Mouse (Mus musculus): ENCODE data around the gene Wdr17.
A peak's percentile ranks its signal among the peaks of the same experiment; 100 is the strongest.

Wdr17 gene

DNA sequence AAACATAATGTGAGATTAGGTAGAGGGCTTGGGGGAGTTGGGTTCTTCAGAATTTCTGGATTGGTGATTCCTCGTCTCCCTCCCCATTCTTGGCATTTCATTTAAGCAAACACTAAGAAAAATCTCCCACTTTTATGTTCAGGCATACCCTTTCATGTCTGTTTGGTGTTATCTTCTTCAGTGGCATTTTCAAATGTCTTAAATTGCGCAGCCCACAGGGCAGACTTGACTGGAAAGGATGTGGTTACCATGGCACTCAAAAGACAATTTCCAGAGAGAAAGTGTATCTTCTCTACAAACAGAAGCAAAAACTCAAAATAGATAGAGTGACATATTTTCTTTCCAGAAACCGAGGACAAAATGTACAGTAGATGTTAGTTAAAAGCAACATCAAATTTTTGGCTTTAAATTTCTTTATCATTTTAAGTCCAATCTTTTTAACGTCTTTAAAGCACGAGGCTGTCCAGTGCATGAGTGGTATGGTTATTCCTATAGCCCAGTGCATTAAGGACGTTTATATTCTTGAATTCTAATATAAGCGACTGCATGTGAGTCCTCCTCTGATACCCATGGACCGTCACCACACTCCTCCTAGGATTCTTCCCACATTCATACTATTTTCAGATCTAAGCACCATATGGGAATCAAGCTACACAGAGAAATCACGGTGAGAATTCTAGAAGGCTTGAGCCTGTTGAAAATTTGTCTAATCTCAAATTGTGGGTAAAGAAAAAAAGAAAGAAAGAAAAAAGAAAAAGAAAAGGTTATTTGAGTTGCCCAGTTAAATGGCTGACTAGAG, at the start of gene Wdr17:
Gene Wdr17 (minus strand): TSS at position 198 of the 799 bp plus-strand sequence.
- peak; percentile 42 to 54 for DNase-seq (ENCODE audit: low spot score in 2 of 2)

DNA sequence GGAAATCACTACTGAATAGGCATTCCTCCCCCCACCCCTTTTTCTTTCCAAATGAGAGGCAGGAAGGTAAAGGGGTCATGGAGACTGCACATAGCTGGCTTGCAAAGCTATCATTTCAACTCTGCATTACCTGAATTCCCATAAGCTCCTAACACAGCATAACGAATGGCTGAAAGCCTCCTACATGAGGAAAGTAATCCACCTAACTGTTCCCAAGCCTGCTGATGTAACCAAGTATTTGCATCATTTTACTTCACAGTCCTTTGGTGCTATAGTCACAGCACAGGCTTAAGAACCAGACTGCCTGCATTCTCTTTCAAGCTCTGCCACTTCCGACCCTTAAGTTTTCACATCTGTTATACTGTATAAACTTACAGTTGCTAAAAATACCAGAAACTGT, 45.3 kb upstream of the Wdr17 start:
- no peak for DNase-seq (ENCODE audit: low spot score in 2 of 2)

DNA sequence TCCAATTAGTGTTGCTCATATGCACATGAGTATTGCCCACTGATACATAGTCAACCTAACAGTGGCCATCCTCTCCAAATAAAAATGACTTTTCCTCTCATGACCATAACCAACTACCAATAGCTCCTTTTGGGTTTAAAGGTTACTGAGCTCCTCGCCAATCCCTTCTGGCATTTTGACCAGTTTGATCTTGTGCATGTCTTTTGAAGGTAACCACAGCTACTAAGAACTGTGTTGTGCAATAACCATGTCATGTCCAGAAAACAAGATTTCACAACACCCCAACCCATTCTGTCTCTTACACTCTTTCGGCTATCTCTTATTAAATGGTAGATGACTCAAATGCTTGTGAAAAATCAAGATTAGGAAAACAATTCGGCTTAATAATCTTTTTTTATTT, 38.0 kb upstream of the Wdr17 start:
- DNase-seq (ENCODE audit: low spot score in 2 of 2): no peak

DNA sequence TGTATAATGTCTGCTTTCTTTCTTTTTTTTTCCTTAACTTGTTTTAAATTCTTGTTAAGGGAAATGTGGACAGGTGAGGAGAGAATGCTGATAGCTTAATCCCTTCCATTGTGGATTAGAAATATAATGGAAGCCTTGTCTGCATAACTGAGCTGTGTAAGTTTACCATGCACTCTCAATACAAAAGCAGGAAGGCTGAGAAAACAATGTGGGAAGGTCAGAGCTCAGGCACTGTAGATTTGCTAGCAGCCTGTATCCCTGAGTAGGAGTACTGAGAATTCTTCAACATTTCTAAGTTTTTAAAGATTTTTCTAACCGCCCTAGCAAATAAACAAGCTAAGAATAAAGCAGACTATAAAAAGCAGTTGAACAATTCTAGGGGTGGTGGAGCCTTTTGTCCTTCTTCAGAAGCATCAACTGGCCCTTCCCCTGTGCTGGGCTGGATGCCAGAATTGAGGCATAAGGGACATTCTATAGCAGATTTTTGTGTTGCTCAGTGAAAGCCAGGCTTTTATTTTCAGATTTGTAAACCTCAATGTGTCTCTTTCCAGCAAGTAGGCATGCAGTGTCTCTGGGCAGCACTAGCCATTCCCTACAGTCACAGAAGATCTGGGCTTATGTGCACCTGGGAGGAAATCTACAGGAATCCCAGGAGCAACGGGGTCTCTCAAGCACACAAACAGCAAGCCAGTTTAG, 35.3 kb upstream of the Wdr17 start:
- DNase-seq (ENCODE audit: low spot score in 2 of 2): peak; percentile 38 to 49

DNA sequence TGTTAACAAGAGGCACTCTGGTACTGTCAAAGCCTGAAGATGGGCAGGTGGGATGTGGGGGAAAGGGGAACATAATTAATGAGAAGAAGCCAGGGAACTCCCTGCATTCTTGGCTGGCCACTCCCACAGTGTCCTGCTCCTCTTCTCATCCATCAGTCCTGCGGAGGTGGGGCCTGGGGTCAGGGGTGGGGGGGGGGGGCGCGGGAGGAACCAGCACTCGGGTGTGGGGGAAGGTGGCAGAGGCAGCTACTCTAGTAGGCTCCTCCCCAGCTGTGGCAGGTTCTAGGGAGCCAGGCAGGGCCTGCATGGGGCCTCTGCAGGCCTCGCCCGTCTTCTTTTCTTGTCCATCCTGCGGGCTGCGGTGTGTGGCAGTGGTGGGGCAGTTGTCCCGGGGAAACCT, 30.7 kb upstream of the Wdr17 start:
- no peak for DNase-seq (ENCODE audit: low spot score in 2 of 2)

DNA sequence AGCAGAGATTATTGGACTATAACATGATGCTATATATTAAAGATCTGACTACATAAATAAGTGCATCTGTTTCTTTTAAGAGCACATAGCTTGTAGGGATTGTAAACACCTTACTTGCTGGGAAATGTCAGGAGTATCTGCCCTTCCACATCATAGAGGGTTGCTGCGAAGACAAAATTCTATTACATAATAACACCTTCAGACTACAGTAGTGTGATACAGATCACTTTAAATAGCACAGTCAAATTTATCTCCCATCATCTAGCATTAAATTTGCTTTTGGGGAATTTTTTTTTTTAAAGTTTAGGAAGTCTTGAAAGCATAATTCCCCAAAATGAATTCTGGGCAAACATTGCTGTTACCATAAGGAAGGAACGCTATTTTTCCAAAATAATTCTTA, 25.9 kb upstream of the Wdr17 start:
- DNase-seq (ENCODE audit: low spot score in 2 of 2): no peak

DNA sequence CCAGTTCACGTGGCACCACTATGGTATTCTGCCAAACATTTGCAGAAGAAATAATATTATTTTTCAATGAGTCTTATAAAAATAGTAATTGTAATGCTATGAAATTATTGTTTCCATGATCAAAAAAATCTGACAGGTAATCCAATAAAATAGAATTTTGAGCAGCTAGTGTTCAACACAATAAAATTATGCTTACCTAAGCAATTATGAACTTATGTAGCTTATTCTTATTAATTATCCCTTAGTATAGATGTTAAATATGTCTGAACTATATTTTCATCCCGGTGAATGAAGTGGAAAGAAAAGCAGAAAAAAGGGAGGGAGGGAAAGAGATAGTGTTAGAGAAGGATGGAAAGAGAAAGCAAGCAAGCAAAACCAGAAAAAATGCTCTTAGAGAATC, 12.5 kb upstream of the Wdr17 start:
- DNase-seq (ENCODE audit: low spot score in 2 of 2): no peak

DNA sequence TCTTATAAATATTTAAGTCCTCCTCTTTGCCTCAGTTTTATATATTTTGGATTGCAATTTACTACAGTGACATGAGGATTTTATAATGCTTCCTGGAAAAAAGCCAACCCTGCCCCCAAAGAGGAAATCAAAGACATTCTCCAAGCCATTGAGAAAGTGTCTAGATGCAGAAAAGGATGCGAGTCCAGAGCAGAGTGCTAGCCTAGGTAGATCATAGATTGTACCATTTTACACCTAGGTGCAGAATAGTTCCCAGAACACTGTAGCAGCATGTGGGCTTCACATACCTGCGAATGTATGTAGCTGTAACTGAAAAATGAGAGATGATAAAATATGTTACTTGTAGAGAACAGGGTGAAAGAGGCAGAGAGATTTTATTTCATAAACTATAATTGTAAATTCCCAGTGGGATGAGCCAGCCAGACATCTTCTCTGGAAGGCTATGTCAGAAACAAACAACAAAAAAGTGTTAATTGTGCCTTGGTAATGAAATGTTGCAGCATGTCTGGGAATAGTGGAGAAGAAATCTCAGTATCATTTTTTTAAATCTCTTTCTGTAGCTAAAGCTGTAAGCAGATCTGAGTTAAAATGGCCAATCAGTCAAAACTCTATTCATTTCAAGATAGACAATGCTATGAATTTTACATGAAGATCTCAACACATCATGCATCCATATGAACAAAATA, 7.8 kb upstream of the Wdr17 start:
- DNase-seq (ENCODE audit: low spot score in 2 of 2): no peak

DNA sequence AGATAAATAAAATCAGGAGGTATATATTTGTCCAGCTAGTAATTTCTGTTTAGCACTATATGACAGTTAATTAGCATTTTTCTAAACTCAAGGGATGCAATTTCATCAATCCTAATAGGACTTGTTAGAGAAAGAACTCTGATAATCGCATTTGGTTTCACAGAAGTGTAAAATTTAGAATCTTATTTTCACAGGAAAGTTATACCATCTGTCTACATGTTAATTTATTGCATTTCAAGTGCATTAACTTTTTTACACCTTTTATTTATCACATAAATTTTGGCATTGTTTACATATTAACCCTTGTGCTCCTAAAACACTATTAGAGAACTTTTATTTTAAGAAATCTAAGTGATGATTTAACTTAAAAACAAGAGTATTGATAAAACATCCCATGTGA, 7.2 kb upstream of the Wdr17 start:
- DNase-seq (ENCODE audit: low spot score in 2 of 2): no peak

DNA sequence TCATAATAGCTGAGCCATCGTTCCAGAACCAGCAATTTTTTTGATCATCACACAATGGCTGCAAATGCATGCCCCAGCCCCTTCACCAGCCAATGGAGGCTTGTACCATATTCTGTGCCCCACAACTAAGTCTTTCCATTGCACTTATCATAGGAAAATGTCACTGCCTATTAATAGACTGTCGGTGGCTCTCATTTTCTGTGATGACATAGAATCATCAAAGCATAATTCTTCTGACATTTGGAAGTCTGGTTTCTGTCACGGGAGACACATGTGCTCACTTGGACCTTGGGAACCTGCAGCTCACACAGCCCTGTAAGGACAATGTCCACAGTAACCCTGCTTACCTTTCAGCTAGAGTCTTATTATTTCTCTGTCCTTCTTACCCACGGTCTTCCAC, 424 bp downstream of the Wdr17 start:
- peak in 1 of 2 experiments; percentile 27 for DNase-seq (ENCODE audit: low spot score in 2 of 2)

DNA sequence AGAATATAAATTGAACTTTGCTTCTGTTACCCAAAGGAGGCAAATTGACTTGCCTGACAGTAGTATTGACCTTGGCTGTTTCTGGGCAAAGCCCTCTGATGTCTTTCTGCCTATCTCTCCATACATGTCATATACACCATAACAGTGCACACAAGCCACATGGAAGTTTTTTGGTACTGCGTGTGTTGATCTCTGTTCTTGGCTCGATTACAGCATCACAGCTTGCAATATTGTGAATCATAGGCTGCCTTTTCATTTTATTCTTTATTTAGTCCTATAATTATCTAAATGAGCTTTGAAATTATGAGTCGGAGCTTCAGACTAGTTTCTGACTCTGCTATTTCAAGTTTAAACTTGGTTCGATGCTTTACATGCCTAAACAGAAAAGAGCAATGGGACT, 10.5 kb downstream of the Wdr17 start:
- DNase-seq (ENCODE audit: low spot score in 2 of 2): peak in 1 of 2 experiments; percentile 34

DNA sequence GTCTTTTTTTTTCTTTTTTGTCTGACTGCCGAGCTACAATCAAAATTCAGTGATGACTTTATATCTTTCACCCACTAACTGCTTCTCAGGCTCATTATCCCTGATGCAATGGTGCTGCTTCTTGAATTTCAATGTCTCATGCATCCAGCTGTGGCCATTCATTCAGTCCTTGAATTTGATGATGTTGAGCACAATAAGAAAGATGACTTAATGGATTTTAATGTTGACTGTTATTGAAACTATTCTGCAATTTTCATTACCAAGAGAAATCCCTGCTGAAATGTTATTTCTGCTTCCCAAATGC, 22.3 kb downstream of the Wdr17 start:
- no peak for DNase-seq (ENCODE audit: low spot score in 2 of 2)

DNA sequence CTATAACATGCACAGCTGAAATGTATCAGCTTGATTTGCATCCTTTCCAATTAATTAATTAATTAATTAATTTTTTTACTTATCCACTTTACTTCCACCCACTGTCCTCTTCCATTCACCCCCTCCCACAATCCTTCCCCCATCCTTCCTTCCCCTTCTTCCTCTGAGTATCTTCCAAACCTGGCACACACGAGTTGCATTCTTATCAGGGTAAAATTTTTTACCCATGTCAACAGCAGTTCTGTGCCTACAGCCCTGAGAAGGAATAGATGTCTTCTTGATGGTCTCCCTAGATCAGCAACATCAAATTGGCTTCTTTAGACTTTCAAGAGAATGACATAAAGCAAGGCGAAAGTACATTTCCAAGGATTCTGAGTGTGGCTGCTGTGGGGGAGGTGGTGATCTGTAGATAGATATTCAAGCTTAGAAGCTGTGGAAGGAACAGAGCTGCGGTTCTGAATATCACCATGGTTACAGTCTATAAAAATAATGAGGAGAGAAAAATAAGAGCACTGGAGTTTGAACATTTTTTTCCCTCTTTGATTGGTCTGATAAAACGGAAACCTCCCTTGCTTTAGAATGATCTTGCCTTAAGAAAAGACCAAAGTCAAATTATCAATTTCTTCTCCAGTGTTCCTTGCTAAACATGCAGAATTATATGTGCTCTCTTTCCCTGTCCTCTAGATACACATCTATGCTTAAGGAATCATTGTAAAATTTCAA, 22.8 kb downstream of the Wdr17 start:
- DNase-seq (ENCODE audit: low spot score in 2 of 2): peak; percentile 53 to 67

DNA sequence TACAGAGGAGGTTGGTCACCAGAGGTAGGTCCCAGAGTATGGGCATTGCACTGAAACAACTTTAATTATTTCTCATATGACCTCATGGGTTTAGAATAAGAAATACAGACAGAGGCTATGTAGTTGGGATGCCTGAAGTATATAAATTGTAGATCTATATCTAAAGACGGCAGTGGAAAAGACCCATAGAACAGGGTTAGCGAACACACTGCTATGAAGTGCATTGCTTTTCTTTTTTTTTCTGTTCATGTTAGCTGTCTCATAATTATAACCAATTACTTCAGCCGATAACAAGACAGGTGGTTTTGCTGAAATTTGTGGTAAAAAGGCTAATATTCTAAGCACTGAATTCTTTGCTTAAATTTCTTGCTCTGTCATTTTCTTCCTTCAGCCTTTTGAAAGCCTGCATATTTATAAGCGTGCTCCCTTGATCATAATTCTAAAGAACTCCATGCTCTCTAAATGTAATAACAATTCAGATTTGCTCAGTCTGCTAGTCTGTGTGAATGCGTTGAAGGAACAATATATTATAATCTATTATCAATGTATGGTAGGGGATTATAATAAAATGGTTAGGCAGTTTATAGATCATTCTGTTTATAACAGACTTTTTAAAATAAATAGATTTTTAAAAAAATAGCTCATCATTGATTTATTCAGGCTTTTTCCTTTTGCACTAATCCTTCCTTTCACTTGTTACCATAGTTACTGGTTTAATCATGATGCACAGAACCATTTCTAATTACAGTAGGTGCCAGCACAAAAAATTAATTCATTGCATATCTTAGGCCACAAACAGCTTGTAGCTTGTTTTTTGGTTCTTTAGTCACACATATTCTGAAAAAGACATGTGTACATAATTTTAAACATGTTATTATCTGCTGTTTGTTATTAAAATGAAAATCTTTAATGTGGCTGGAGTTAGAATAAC, 50.7 kb downstream of the Wdr17 start:
- no peak for DNase-seq (ENCODE audit: low spot score in 2 of 2)

DNA sequence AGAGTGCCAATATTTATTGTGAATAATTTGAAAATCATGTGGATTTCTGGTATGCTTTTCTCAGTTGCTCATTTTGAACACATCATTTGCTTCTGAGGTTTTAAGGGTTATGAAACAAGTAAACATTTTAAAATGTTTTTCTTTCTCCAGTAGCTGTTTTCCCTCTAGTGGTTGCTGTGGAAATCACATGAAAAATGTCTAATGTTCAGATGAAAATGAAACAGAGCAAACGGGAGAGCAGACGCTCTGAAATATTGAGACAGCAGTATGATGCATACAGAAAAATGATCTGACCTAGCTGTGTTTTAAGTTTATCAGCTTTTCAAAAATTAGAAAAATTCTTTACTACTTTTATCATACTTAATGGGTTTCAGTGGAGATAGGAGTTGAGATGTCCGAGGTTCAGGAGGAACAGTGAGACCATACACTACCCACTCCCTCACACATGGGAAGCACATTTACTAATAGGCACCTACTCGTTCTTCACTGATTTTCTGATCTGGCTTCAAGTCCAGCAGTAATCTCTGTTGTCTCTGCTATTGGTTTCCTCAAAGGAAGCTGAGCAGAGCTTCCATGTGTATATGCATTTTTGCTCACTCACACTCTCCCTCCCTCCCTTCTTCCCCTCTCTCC, 57.1 kb downstream of the Wdr17 start:
- no peak for DNase-seq (ENCODE audit: low spot score in 2 of 2)

DNA sequence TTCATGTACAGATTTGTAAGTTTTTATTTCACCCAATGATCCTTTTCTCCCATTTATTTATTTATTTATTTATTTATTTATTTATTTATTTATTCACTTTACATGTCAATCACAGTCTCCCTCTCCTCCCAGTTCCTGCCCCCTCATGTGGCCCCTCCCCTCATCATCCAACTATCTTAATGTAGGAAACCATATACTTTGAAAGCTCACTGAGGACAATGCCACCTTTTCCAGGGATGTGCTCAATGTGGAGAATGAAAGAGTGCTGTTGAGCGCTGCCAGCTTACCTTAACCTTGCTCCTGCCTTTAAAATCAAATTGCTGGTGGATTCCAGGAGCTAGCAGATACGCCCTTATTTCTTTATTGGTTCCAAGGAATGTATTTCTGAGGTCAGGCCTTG, 59.0 kb downstream of the Wdr17 start:
- DNase-seq (ENCODE audit: low spot score in 2 of 2): no peak

DNA sequence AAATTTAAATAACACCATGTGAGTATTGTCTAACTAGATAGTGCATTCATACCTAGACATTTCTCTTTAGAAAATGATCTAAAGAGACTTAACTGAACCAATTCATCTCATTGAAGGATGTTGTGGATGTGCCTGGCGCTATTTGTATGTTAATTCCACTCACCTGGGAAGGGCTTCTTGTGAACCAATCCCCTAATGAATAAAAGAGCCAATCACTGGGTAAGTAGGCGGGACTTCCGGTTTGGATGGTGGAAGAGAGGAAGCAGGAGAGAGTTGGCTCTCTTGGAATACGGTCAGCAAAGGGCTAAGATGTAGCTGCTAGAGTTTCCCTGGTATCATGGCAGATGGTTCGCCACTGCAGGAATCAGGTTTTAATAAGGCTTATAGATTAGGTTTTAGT, 64.0 kb downstream of the Wdr17 start:
- no peak for DNase-seq (ENCODE audit: low spot score in 2 of 2)

DNA sequence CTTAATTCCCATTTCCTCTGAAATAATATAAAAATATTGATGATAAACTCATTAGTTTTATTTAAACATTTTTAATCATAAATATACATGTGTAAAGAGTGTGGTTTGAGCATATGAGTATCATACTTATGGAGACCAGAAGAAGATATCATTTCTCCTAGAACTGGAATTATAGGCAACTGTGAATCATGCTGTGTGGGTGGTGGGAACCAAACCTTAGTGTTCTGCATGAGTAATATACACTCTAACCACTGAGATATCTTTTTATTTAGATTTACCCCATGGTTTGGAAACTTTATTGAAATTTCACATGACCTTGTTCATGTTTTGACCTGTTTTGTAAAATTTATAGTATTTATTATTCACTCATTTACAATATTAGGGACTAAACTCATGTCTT, 68.3 kb downstream of the Wdr17 start:
- no peak for DNase-seq (ENCODE audit: low spot score in 2 of 2)

DNA sequence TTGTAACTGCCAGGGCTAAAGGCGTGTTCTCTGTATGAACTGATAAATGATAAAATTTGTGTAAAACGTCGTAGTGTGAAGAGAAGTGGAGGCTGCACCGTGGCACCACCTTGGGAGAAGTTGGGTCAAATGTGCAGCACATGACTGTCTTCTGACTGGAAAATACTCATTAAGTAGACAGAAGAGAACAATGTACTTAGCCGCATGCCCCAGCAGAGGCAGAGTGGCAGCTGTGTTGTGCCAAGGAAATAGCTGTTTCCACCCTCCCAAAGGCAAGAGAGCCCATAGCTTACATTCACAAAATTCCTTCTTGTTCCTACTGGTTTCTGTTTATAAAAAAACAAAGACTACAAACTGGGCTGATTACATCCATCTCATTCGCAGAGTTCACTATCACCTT, 78.8 kb downstream of the Wdr17 start:
- no peak for DNase-seq (ENCODE audit: low spot score in 2 of 2)

DNA sequence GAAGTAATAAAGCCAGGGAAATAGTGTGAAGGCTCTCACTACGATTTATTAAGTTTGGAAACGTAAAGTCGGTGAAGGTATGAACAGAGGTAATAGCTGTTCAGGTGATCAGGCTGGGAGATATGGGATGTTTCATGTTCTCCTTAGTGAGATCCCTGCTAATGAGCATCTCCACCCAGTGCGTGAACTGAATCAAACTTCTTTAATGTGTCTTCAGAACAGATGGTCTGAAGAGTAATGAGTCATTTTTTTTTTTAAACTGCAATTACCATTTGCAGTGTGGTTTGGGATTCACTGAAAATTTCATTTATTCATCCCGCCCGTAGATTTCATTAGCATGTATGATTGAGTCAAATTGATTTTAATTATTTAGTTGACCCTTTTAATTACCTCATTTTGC, 80.8 kb downstream of the Wdr17 start:
- no peak for DNase-seq (ENCODE audit: low spot score in 2 of 2)

DNA sequence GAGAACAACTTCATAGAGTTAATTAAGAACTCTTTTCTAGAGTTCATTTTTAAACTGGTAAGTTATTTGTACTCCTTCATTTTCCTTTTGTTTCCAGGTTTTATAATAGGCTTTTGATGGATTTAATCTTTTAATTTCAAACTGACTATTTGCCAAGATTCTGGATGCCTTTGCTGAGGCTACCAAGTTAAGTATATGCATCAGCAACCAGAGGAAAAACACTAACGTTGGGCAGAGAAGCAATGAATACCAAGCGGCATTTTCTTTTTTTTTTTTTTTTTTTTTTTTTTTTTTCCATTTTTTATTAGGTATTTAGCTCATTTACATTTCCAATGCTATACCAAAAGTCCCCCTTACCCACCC, 94.3 kb downstream of the Wdr17 start:
- no peak for DNase-seq (ENCODE audit: low spot score in 2 of 2)

Measured in right cerebral cortex, adult 2 months (tissue).